Mouse (Mus musculus): ENCODE data around the gene Kirrel3. TPM values are rescaled to one million over a fixed set of nuclear protein-coding genes. Genes with fewer than 3 reads are reported as not detected.

Gene Kirrel3
- polyA plus RNA-seq, 1 experiment from 2014 or later, result 5.3 TPM

- Histone ChIP-seq H3K27ac (ENCODE audit: low read depth, low read length) (no peak overlapping the region), H3K9me3 (ENCODE audit: control insufficient read depth, low read length) (no peaks in the 10 kb centered on the region), H3K27me3 (ENCODE audit: control insufficient read depth, insufficient read depth, low read length) (no peaks in the 10 kb centered on the region), H3K36me3 (ENCODE audit: control insufficient read depth, insufficient read depth, low read length) (no peaks in the 10 kb centered on the region), H3K4me2 (ENCODE audit: low read depth, low read length, severe bottlenecking) (no peak overlapping the region), H3K4me1 (replicated peaks; ENCODE audit: control insufficient read depth, insufficient read depth, low read length) (peaks cover 3% of the 10 kb centered on the region; the same call in 1 of the 2 replicates), H3K4me3 (ENCODE audit: low read depth, low read length) (no peak overlapping the region), H3K9ac (ENCODE audit: low read length) (no peak overlapping the region)
- 54% methylated on average over 5 of the region's 5 CpGs for WGBS
- no peak for ATAC-seq (replicated peaks; ENCODE audit: low FRiP score)
- no peak for DNase-seq (ENCODE audit: low spot score)
These were observed 396.1 kb downstream of the Kirrel3 start for GRCm38 (mm10) chr9:34881750-34882149.

- DNase-seq (ENCODE audit: low spot score), result no peak
- Histone ChIP-seq H3K27me3 (ENCODE audit: control insufficient read depth, insufficient read depth, low read length) (no peaks in the 10 kb centered on the region), H3K9ac (ENCODE audit: low read length) (no peak overlapping the region), H3K9me3 (ENCODE audit: control insufficient read depth, low read length) (no peaks in the 10 kb centered on the region), H3K4me2 (ENCODE audit: low read depth, low read length, severe bottlenecking) (no peak overlapping the region), H3K27ac (ENCODE audit: low read depth, low read length) (no peak overlapping the region), H3K4me3 (ENCODE audit: low read depth, low read length) (no peak overlapping the region), H3K4me1 (replicated peaks; ENCODE audit: control insufficient read depth, insufficient read depth, low read length) (peaks cover 3% of the 10 kb centered on the region; the same call in 1 of the 2 replicates), H3K36me3 (ENCODE audit: control insufficient read depth, insufficient read depth, low read length) (no peaks in the 10 kb centered on the region)
- 2% methylated on average over 2 of the region's 2 CpGs for WGBS
- ATAC-seq (replicated peaks; ENCODE audit: low FRiP score), result no peak
These were observed 396.5 kb downstream of the Kirrel3 start for GRCm38 (mm10) chr9:34882211-34882610.

GRCm38 (mm10) chr9:34883122-34883521, 397.4 kb downstream of the Kirrel3 start:
- WGBS, result 32% methylated on average over 4 of the region's 4 CpGs

GRCm38 (mm10) chr9:34884325-34884724, 398.6 kb downstream of the Kirrel3 start:
- Histone ChIP-seq H3K27ac (ENCODE audit: low read depth, low read length) (no peak overlapping the region), H3K27me3 (ENCODE audit: control insufficient read depth, insufficient read depth, low read length) (no peaks in the 10 kb centered on the region), H3K9ac (ENCODE audit: low read length) (no peak overlapping the region), H3K4me3 (ENCODE audit: low read depth, low read length) (no peak overlapping the region), H3K36me3 (ENCODE audit: control insufficient read depth, insufficient read depth, low read length) (no peaks in the 10 kb centered on the region), H3K4me1 (replicated peaks; ENCODE audit: control insufficient read depth, insufficient read depth, low read length) (peaks cover 3% of the 10 kb centered on the region; the same call in 1 of the 2 replicates), H3K9me3 (ENCODE audit: control insufficient read depth, low read length) (no peaks in the 10 kb centered on the region), H3K4me2 (ENCODE audit: low read depth, low read length, severe bottlenecking) (no peak overlapping the region)
- DNase-seq (ENCODE audit: low spot score), result no peak
- no peak for ATAC-seq (replicated peaks; ENCODE audit: low FRiP score)
- WGBS, result 82% methylated on average over 3 of the region's 3 CpGs

More at GRCm38 (mm10) chr9:34883122-34883521, 397.4 kb downstream of the Kirrel3 start:
- no peak overlapping the region for H3K4me3 ChIP-seq (ENCODE audit: low read depth, low read length)
- H3K27me3 ChIP-seq (ENCODE audit: control insufficient read depth, insufficient read depth, low read length), result no peaks in the 10 kb centered on the region
- no peaks in the 10 kb centered on the region for H3K9me3 ChIP-seq (ENCODE audit: control insufficient read depth, low read length)
- H3K27ac ChIP-seq (ENCODE audit: low read depth, low read length), result no peak overlapping the region
- H3K9ac ChIP-seq (ENCODE audit: low read length), result no peak overlapping the region
- H3K4me2 ChIP-seq (ENCODE audit: low read depth, low read length, severe bottlenecking), result no peak overlapping the region
- ATAC-seq (replicated peaks; ENCODE audit: low FRiP score), result no peak
- H3K4me1 ChIP-seq (replicated peaks; ENCODE audit: control insufficient read depth, insufficient read depth, low read length), result peaks cover 3% of the 10 kb centered on the region; the same call in 1 of the 2 replicates
- H3K36me3 ChIP-seq (ENCODE audit: control insufficient read depth, insufficient read depth, low read length), result no peaks in the 10 kb centered on the region
- no peak for DNase-seq (ENCODE audit: low spot score)

GRCm38 (mm10) chr9:34884942-34885341, 399.2 kb downstream of the Kirrel3 start:
- Histone ChIP-seq H3K27ac (ENCODE audit: low read depth, low read length) (no peak overlapping the region), H3K4me2 (ENCODE audit: low read depth, low read length, severe bottlenecking) (no peak overlapping the region), H3K27me3 (ENCODE audit: control insufficient read depth, insufficient read depth, low read length) (no peaks in the 10 kb centered on the region), H3K4me3 (ENCODE audit: low read depth, low read length) (no peak overlapping the region), H3K9ac (ENCODE audit: low read length) (no peak overlapping the region), H3K4me1 (replicated peaks; ENCODE audit: control insufficient read depth, insufficient read depth, low read length) (peaks cover 3% of the 10 kb centered on the region; the same call in 1 of the 2 replicates), H3K36me3 (ENCODE audit: control insufficient read depth, insufficient read depth, low read length) (no peaks in the 10 kb centered on the region), H3K9me3 (ENCODE audit: control insufficient read depth, low read length) (no peaks in the 10 kb centered on the region)
- 88% methylated on average over 3 of the region's 3 CpGs for WGBS
- ATAC-seq (replicated peaks; ENCODE audit: low FRiP score) (no peak), DNase-seq (ENCODE audit: low spot score) (no peak)

- no peak for ATAC-seq (replicated peaks; ENCODE audit: low FRiP score)
- peaks cover 3% of the 10 kb centered on the region; the same call in 1 of the 2 replicates for H3K4me1 ChIP-seq (replicated peaks; ENCODE audit: control insufficient read depth, insufficient read depth, low read length)
- no peak overlapping the region for H3K27ac ChIP-seq (ENCODE audit: low read depth, low read length)
- 73% methylated on average over 5 of the region's 5 CpGs for WGBS
- H3K4me2 ChIP-seq (ENCODE audit: low read depth, low read length, severe bottlenecking), result no peak overlapping the region
- H3K9me3 ChIP-seq (ENCODE audit: control insufficient read depth, low read length), result no peaks in the 10 kb centered on the region
- no peak overlapping the region for H3K9ac ChIP-seq (ENCODE audit: low read length)
- no peaks in the 10 kb centered on the region for H3K27me3 ChIP-seq (ENCODE audit: control insufficient read depth, insufficient read depth, low read length)
- no peak overlapping the region for H3K4me3 ChIP-seq (ENCODE audit: low read depth, low read length)
- no peak for DNase-seq (ENCODE audit: low spot score)
- H3K36me3 ChIP-seq (ENCODE audit: control insufficient read depth, insufficient read depth, low read length), result no peaks in the 10 kb centered on the region
These were observed 401.1 kb downstream of the Kirrel3 start for GRCm38 (mm10) chr9:34886746-34887145.

GRCm38 (mm10) chr9:34887196-34887595, 401.5 kb downstream of the Kirrel3 start:
- no peaks in the 10 kb centered on the region for H3K9me3 ChIP-seq (ENCODE audit: control insufficient read depth, low read length)
- H3K4me3 ChIP-seq (ENCODE audit: low read depth, low read length), result no peak overlapping the region
- H3K4me1 ChIP-seq (replicated peaks; ENCODE audit: control insufficient read depth, insufficient read depth, low read length), result no peaks in the 10 kb centered on the region; the same call in 1 of the 2 replicates
- 66% methylated on average over 2 of the region's 2 CpGs for WGBS
- no peak overlapping the region for H3K27ac ChIP-seq (ENCODE audit: low read depth, low read length)
- no peaks in the 10 kb centered on the region for H3K27me3 ChIP-seq (ENCODE audit: control insufficient read depth, insufficient read depth, low read length)
- DNase-seq (ENCODE audit: low spot score) (no peak), ATAC-seq (replicated peaks; ENCODE audit: low FRiP score) (no peak)
- H3K36me3 ChIP-seq (ENCODE audit: control insufficient read depth, insufficient read depth, low read length), result no peaks in the 10 kb centered on the region
- H3K4me2 ChIP-seq (ENCODE audit: low read depth, low read length, severe bottlenecking), result no peak overlapping the region
- no peak overlapping the region for H3K9ac ChIP-seq (ENCODE audit: low read length)

GRCm38 (mm10) chr9:34888298-34888697, 402.6 kb downstream of the Kirrel3 start:
- ATAC-seq (replicated peaks; ENCODE audit: low FRiP score) (no peak), DNase-seq (ENCODE audit: low spot score) (no peak)
- 89% methylated on average over 2 of the region's 2 CpGs for WGBS
- H3K4me1 ChIP-seq (replicated peaks; ENCODE audit: control insufficient read depth, insufficient read depth, low read length), result no peaks in the 10 kb centered on the region
- no peak overlapping the region for H3K9ac ChIP-seq (ENCODE audit: low read length)
- H3K9me3 ChIP-seq (ENCODE audit: control insufficient read depth, low read length), result no peaks in the 10 kb centered on the region
- no peaks in the 10 kb centered on the region for H3K27me3 ChIP-seq (ENCODE audit: control insufficient read depth, insufficient read depth, low read length)
- H3K27ac ChIP-seq (ENCODE audit: low read depth, low read length), result no peak overlapping the region
- H3K4me3 ChIP-seq (ENCODE audit: low read depth, low read length), result no peak overlapping the region
- H3K4me2 ChIP-seq (ENCODE audit: low read depth, low read length, severe bottlenecking), result no peak overlapping the region
- H3K36me3 ChIP-seq (ENCODE audit: control insufficient read depth, insufficient read depth, low read length), result no peaks in the 10 kb centered on the region

- Histone ChIP-seq H3K9ac (ENCODE audit: low read length) (no peak overlapping the region), H3K27me3 (ENCODE audit: control insufficient read depth, insufficient read depth, low read length) (no peaks in the 10 kb centered on the region), H3K4me3 (ENCODE audit: low read depth, low read length) (no peak overlapping the region), H3K4me2 (ENCODE audit: low read depth, low read length, severe bottlenecking) (no peak overlapping the region), H3K36me3 (ENCODE audit: control insufficient read depth, insufficient read depth, low read length) (no peaks in the 10 kb centered on the region), H3K27ac (ENCODE audit: low read depth, low read length) (no peak overlapping the region), H3K9me3 (ENCODE audit: control insufficient read depth, low read length) (no peaks in the 10 kb centered on the region), H3K4me1 (replicated peaks; ENCODE audit: control insufficient read depth, insufficient read depth, low read length) (no peaks in the 10 kb centered on the region)
- ATAC-seq (replicated peaks; ENCODE audit: low FRiP score) (no peak), DNase-seq (ENCODE audit: low spot score) (no peak)
- WGBS, result 90% methylated on average over 4 of the region's 4 CpGs
These were observed 415.5 kb downstream of the Kirrel3 start for GRCm38 (mm10) chr9:34901216-34901615.
